Mouse (Mus musculus): ENCODE measurements at regions not wholly inside any gene's neighbourhood (a gene's known extent, or its start where the extent isn't known, plus 50 kb on each side); places are given as distances from the start of the nearest gene placed in this dataset.

- TF ChIP-seq EP300 (IDR thresholded peaks at IDR 0.05; ENCODE audit: low read depth) (no peak), CTCF (IDR thresholded peaks at IDR 0.05; ENCODE audit: low read depth) (no peak)
These were observed 88.5 kb upstream of the Pfkp start for GRCm38 (mm10) chr13:6736984-6737566.
